ENCODE assay signal across 22 mouse cellular contexts in genomic region chr3:97237403-97237802, GRCm38 (mm10).
"Had no signal": no experiment of that assay in that cellular context is flagged by ENCODE, and none has a peak within 500 bp of the region (broad histone marks: within the 10 kb centered on the region; RNA-seq: fewer than 3 reads in every experiment).

No protein-coding gene starts in this region.

- H3K27ac ChIP-seq: limb, embryonic 10.5 days; limb, embryonic 13.5 days; liver, embryonic 12.5 days; liver, embryonic 15.5 days; lung, embryonic 15.5 days; midbrain, embryonic 10.5 days; midbrain, embryonic 15.5 days; neural tube, embryonic 12.5 days; neural tube, embryonic 15.5 days; stomach, embryonic 15.5 days had no signal

- H3K9me3 ChIP-seq: limb, embryonic 10.5 days; limb, embryonic 13.5 days; liver, embryonic 12.5 days; liver, embryonic 15.5 days; lung, embryonic 15.5 days; megakaryocyte, embryonic 14.5 days; midbrain, embryonic 10.5 days; midbrain, embryonic 15.5 days; neural tube, embryonic 12.5 days; neural tube, embryonic 15.5 days; stomach, embryonic 15.5 days had no signal

- H3K4me3 ChIP-seq: limb, embryonic 10.5 days; limb, embryonic 13.5 days; liver, embryonic 12.5 days; liver, embryonic 15.5 days; lung, embryonic 15.5 days; megakaryocyte, embryonic 14.5 days; midbrain, embryonic 10.5 days; midbrain, embryonic 15.5 days; neural tube, embryonic 12.5 days; neural tube, embryonic 15.5 days; stomach, embryonic 15.5 days had no signal

- H3K9ac ChIP-seq: limb, embryonic 13.5 days; liver, embryonic 12.5 days; liver, embryonic 15.5 days; lung, embryonic 15.5 days; midbrain, embryonic 15.5 days; neural tube, embryonic 12.5 days; neural tube, embryonic 15.5 days; stomach, embryonic 15.5 days had no signal

- H3K27me3 ChIP-seq: limb, embryonic 13.5 days; liver, embryonic 12.5 days; liver, embryonic 15.5 days; lung, embryonic 15.5 days; midbrain, embryonic 15.5 days; neural tube, embryonic 12.5 days; neural tube, embryonic 15.5 days; stomach, embryonic 15.5 days had no signal

- ATAC-seq: liver, embryonic 12.5 days; midbrain, embryonic 15.5 days had no signal

- H3K36me3 ChIP-seq: limb, embryonic 13.5 days; liver, embryonic 12.5 days; liver, embryonic 15.5 days; lung, embryonic 15.5 days; midbrain, embryonic 10.5 days; midbrain, embryonic 15.5 days; neural tube, embryonic 12.5 days; neural tube, embryonic 15.5 days; stomach, embryonic 15.5 days had no signal

- H3K4me1 ChIP-seq: liver, embryonic 12.5 days; liver, embryonic 15.5 days; megakaryocyte, embryonic 14.5 days; neural tube, embryonic 12.5 days; neural tube, embryonic 15.5 days; stomach, embryonic 15.5 days had no signal

- H3K4me2 ChIP-seq: limb, embryonic 13.5 days; liver, embryonic 12.5 days; liver, embryonic 15.5 days; lung, embryonic 15.5 days; midbrain, embryonic 15.5 days; neural tube, embryonic 12.5 days; neural tube, embryonic 15.5 days; stomach, embryonic 15.5 days had no signal

- DNase-seq: kidney, postnatal 14 days; kidney, postnatal 4 days; layer of hippocampus, adult 9-11 months; liver; lung, adult 18-20 months; lung, postnatal 10 days; lung, postnatal 36 days; right cerebral cortex, adult 18-20 months; right cerebral cortex, postnatal 14 days; right cerebral cortex, postnatal 4 days; thymus, postnatal 36 days had no signal
